Mouse (Mus musculus): ENCODE measurements at regions not wholly inside any gene's neighbourhood (a gene's known extent, or its start where the extent isn't known, plus 50 kb on each side); places are given as distances from the start of the nearest gene placed in this dataset.
A peak's percentile ranks its signal among the peaks of the same experiment; 100 is the strongest.

DNA sequence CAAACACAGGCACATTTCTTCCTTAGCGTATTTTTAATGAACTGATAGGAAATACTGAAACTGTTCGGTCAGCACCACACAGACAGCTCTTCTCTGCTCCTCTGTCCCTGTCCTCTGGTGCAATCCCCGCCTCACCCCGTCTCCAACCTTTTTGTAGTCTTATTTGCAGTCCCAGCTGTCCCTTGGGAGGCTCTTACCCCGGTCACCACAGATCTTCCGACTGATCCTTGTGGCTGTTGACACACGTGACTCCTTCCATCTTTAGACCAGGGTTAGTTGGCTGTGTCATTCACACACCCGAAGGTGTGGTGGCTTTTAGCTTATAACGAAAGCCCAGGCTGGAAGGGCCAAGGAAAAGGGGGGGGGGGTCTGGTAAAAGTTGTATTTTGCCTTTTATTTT, 56.4 kb downstream of the Cyp26a1 start:
- DNase-seq (ENCODE audit: low spot score in 2 of 2) = no peak

DNA sequence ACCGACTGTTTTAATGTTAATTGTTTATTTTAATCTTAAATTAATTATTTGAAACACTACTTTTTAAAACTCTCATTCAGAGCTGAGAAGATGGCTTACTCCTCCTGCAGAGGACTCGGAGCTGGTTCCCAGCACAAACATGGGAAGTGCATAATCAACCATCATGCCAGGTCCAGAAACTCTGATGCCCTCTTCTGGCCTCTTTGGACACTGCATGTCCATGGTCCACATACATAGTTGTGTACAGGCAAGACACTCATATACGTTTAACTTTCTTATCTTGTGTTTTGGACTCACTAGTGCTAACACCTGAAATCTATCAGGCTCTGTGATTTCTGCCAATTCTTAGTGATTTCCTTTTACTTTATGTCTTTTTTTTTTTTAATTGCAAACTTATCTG, 57.8 kb downstream of the Cyp26a1 start:
- no peak for DNase-seq (ENCODE audit: low spot score in 2 of 2)

DNA sequence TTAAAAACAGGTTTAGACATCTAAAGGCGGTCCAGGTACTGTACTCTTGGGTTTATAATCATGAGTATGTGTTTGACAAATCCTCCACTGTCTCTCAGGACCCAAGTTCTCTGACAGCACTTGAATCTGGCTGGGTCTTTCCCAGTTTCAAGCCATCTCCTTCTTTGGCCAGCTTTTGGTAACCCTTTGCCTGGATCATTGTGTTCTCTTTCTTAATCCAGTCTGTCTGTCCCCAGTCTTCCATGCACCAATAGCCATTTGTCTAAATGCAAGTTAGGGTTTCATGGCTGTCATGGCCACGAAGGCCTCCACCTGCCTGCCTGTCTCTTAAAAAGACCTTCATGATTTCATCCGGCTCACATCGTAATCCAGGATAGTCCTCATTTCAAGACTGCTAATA, 71.8 kb downstream of the Cyp26a1 start:
- DNase-seq (ENCODE audit: low spot score in 2 of 2) = no peak

DNA sequence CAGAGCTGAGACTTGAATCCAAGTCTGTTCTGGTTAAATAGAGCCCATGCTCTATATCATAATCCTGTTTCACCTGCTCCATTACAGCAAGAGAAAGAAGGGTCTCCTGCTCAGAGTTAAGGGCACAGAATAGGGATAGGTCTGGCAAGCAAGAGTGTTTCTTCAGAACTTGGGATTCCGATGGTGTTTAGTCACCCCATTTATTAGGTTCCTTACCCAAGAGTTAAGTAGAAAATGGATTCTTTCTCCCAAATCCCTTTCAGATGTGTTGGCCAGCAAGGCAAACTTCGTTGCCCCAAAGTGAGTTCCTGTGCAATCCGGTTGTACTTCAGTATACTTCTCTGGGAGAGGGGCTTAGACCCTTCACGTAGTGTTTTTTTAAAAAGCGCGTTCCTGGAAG, 74.4 kb downstream of the Cyp26a1 start:
- no peak for DNase-seq (ENCODE audit: low spot score in 2 of 2)

DNA sequence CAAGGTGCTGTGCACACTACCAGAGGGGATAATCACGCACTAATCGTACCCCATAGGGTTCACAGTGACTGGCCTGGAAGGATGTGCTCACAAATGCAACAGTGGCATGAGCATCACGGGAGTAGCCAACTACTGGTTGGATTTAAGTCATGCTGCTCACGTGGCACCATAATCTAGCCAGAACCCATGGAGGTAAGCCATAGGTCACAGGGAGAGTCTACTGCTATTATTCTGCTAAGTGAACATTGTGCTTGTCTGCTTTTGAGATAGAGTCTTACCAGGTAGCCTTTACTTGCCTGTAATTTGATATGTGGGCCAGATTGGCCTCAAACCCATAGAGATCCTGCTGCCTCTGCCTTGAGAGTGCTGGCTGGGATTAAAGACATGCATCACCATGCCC, 77.0 kb downstream of the Cyp26a1 start:
- DNase-seq (ENCODE audit: low spot score in 2 of 2) = no peak

DNA sequence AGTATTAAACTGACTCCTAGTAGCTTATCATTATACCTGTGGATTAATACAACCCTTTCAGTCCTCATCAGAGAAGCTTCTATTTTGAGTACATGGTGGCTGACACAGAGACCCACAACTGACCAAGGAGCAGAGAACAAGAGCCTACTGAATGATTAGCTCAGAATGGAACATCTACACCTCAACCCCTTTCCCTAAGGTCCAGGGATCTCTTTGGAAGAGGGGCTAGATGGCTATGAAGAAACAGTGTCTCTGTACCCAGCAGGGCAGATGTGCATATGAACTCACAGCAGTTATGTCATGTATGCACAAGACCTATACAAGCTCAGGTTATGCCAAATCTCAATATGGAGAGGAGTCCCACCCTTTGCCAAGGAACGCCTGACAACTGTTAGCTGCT, 77.4 kb downstream of the Cyp26a1 start:
- DNase-seq (ENCODE audit: low spot score in 2 of 2) = no peak

DNA sequence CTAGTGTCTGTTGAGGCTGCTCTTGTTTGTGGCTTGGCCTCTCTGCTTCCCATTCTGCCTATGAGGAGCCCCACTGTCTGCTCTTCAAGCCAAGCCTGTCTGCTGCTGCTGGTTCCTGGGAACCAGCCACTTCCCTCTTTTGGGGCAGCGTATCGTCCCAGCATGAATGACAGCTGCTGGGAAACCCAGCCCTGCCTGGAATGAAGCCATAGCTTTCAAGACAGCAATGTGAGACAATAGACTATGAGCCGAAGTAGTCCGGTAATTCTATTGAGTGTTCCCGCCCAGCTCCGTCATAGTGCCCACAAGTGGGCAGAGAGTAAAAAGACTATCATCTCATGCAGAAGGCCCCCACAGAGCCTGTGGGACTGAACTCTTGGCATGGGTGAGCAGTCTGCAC, 80.4 kb downstream of the Cyp26a1 start:
- DNase-seq (ENCODE audit: low spot score in 2 of 2) = no peak

DNA sequence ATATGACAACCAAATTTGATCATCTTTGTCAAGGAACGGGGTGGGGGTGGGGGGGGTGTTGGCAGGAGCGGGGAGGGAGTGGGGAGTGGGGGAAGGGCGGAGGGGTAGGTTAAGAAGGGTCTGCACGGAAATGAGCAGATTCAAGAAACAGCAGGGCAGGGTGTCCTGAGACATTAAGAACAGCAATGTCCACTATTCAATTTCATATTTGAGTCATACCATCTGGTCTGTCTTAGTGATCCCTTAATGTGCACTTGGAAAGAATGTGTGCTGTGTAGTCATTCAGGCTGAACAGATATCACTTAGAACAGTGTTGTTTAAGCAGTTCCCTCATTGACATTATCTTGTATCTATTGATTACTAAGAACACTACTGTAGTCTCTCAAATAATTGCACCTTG, 81.0 kb downstream of the Cyp26a1 start:
- DNase-seq (ENCODE audit: low spot score in 2 of 2) = no peak

DNA sequence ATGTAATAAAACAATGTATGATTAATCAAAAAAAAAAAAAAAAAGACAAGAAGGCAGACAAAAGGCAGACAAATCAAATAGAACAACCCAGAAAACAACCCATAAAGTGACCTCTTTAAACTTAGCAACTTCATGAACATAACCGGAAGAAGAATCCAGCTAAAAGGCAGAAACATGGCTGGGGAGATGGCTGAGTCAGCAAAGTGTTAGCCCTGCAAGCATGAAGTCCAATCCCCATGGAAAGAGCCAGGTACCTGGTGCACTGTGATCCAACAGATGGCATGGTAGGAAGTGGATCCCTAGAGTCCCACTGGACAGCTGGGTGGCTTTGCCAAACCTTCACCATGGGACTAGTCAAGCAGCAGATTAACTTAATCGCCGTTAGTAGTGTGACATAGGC, 90.9 kb downstream of the Cyp26a1 start:
- DNase-seq (ENCODE audit: low spot score in 2 of 2) = no peak

DNA sequence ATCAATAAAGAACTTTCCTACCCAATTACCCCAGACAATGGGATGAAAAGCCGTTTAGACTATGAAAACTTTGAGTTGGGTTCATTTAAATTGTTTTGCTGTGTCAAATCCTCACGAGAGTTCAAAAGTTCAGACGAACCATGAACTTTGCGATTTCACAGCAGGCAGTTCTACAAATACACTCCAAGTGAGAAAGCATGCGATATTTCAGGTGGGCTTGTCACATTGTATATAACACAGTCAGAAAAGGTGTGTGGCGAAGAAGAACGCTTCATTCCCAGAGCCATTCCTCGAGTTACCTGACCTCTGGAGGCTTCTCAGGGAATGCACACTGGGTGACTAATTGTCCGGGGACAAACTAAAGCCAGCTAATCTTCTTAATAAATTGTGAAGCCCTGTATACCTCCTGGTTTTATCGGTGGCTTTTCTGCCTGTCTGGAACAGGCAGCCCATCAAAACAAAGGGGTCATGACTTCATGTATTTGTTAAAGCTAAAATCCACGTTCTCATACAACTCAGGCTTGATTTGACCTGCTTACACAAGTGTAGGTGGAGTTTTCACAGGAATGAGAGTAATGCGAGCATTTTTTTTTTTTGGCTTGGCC, 92.1 kb downstream of the Cyp26a1 start:
- DNase-seq (ENCODE audit: low spot score in 2 of 2) = no peak

DNA sequence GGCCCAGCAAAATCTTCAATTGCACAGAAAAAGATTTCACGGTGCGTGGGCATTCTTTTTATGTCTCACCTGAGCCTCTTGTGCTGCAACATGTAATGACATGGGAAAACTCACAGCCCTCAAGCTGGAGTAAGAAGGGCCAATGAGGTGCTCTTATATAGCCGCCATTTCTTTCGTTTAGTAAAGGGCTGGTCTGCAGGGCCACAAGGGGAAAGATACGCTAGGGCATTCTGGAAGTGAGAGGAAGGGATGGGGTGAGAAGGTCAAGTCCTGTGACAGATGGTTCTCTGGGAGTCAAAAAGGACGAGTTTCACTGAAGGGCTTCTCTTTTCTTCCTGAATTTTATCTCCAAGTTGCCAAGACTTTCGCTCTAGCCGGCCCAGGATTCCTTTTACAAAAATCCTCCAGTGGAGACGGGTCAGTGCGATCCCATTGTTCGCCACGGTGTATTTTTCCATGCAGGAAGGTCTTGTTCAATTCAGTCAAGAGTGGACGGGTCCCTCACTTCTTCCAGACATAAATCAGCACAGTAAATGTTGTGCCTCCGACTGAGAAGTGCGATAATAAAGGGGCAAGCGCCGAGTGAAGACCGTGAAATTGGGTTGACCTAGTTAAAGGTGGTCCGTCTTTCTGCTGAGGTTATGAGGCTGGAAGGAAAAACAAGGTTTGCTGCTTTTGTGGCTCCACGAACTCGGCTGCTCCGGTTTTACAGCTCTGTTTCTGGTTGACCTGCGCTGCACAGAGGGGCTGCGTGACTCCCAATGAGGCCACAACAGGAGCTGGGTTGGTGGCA, 92.9 kb downstream of the Cyp26a1 start:
- DNase-seq (ENCODE audit: low spot score in 2 of 2) = no peak

DNA sequence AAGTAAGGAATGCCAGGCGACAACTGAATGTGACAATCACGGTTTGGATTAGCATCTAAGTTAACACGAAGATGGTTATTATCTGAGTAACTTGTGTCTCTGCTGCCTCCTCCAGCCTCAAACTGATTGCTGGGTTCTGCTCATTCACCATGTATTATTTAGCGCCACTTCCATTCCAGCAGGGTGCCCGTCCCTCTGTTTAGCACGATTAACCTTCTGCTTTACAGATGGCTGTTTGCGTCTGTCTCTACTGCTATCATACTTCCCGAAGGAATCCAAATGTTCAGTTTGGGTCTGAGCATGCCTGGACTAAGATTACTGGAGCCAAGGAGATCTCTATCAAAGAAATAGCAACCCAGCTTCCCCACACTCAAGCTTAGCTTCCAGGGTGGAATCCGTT, 95.6 kb downstream of the Cyp26a1 start:
- no peak for DNase-seq (ENCODE audit: low spot score in 2 of 2)

DNA sequence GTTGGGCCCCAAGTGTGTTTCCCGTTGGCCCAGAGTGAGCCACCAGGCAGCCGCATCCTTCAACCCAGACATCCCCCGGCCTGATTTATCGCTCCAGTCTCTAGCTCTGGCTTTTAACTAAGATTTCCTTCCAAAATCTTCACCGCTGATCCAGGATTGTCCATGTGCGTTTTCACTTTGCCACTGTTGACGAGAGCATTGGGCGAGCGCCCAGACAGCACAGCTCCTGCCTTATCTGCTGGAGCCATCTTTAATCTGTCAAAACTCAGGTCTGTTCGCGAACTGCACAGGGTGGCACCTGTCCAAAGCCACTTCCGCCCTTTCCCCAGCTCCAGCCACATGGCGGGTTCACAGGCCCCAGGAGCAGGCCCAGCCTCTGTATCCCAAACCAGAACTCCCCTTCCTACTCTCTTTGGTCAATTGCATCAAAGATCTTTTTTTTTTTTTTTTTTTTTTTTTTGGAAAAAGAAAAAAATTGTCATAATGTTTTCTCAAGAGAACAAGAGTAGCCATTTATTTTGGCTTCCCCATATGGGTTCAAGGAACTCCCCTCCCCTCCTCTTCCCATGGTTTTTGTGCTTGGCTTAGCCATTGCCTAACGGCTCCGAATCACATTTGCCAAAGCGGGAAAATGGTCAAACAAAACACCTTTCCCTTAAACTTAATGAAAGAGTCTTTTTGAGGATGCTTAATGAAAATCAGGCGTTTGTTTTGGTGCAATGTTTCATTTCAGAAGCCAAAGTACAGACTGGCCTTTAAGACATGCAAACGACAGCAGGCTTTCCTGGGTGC, 98.2 kb downstream of the Cyp26a1 start:
- peak; percentile 26 to 63 for DNase-seq (ENCODE audit: low spot score in 2 of 2)

DNA sequence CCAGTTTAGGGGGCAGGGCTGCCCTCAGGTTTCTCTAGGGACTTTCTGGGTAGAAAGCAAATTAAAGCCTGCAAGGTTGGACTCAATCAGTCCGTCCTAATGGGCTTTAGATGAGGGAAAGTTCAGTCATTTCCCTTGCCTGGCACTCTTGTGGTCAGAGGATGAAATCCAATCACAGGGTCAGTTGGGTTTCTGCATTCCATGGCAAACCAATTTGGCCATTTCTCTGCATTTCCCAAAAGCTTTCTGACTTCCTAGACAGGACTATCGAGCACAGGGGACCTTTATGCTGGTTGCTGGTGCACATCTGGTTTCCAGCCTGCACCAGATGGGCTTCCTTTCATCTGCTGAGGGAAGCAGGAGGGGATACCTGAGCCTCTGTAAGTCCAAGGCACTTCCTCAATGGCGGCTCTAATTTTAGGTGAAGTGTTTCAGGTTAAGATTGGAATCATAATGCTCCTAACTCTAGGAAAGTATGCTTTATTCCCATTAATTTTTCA, 102.6 kb downstream of the Cyp26a1 start:
- no peak for DNase-seq (ENCODE audit: low spot score in 2 of 2)

DNA sequence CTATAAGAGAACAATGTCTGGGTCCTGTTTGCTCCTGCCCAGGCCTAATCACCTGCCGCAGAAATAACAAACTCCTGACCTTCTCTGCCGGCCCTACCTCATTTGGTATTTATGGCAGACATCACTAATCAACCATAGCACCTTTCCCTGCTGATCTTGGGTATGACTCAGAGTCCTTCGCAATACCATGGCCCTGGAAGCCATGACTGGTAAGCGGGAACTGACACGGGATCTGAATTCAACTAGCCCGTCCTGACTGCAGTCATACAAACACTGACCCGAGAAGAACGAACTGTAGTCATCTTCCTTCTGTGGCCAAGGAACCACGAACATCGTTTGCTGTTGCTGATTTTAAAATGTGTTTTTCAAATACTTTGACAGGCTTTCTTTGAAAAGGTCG, 112.1 kb downstream of the Cyp26a1 start:
- DNase-seq (ENCODE audit: low spot score in 2 of 2) = no peak

DNA sequence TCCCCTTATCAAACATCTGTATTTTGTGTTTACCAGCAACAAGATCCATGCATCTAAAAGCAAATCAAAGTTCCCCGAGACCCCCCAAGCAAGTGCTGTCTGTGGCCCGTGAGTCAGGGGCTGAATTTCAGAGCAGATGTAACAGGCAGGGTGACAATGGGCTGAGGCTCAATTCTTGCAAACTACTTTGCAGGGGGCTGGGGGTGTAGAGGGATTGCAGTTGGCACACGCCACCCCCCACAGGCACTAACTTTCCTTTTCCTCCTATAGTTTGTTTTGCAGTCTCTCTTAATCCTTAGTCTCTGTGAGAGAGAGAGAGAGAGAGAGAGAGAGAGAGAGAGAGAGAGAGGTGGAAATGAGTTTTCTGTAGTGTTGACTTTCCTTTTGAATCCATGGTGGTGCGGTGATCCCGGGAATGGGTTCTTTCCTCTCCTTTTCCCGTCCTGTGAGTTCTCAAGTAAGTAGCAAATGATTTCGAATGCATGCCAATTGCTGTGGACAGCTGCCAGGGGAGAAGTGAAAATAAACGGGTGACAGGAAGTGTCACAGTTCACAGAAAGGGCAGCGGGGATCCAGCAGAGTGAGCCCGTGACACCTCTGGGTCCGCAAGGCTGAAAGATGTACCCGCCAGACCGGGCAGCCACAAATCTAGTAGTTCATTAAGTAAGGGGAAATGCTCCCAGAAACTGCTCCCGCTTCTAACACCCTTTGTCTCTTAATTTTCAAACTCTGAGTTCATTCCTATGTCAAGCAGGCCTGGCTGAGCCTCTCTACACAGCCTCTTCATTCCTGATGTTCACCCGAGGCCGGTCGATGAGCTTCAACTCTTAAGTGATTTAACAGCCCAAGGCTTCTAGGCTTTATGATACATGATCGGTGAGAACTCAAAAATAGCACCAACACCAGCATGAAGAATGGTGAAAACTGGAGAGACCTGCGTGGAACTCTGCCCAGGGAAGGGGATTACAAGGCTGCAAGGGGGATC, 116.8 kb downstream of the Cyp26a1 start:
- DNase-seq (ENCODE audit: low spot score in 2 of 2) = peak; percentile 39 to 51

DNA sequence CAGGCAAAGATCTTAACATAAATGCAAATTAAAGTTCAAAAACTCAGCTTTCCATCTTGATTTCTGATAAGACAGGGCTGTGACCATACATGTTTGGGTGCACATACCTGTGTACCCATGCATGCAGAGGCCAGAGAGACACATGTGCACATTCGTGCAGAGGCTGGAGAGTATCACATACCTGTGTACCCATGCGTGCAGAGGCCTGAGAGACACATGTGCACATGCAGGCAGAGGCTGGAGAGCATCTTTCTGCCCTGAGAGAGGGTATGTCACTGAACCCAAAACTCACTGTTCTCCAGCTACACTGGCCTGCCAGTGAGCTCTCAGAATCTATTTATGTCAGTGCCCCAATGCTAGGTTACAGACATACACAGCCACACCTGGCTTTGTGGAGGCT, 118.0 kb downstream of the Cyp26a1 start:
- DNase-seq (ENCODE audit: low spot score in 2 of 2) = no peak

DNA sequence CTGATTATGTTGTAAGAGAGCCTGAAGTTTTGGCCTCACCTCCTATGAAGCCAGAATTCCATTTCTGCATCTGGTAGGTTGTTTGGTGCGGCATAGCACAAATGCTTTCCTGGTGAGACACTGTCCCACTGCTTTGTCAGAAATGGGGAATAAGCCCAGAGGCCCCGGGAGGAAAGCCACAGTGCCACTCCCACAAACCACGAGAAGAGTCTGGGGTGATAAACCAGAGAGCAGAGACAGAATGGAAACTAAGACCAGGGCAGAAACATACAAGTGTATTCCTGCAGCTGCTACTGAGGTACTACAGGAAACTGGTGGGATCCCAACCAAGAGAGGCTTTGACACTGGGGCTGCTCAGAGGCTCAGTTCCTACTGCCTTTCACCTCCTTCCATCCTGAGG, 123.6 kb downstream of the Cyp26a1 start:
- DNase-seq (ENCODE audit: low spot score in 2 of 2) = no peak

DNA sequence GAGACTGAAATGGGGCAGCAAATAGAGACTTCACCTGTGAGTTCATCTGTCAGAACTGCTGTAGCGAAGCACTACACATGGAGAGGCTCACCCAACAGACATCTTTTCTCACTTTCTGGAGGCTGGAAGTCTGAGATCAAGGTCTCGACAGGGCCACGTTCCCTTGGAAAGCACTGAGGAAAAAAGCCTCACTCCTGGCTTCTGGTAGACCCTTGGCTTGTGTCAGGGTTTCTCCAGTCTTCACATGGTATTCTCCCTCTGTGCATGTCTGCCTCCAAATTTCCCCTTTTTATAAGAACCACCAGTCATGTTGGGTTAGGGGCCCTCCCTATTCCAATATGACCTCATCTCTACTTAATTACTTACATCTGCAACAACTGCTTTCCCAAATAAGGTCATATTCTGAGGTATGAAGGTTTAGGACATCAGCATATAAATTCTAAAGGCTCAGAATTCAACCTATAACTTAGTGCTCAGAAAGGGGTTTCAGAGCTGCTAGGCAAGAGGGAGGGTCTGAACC, 124.1 kb downstream of the Cyp26a1 start:
- DNase-seq (ENCODE audit: low spot score in 2 of 2) = peak in 1 of 2 experiments; percentile 14

DNA sequence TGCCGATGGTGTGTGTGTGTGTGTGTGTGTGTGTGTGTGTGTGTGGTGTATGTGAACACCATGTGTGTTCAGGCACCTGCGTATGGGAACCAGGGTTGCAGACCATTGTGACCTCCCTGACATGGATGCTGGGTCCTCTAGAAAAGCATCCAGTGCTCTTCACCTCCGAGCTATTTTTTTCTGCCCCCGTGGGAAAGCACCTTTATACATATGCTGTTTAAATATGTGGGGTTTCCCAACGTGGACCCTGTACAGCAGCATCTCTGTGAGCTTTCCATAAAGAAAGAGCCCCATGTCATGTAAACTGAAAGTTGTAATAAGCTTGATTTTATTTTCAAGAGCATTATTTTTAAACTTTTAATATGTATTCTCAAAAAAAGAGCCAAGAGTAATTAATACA, 126.6 kb downstream of the Cyp26a1 start:
- no peak for DNase-seq (ENCODE audit: low spot score in 2 of 2)

DNA sequence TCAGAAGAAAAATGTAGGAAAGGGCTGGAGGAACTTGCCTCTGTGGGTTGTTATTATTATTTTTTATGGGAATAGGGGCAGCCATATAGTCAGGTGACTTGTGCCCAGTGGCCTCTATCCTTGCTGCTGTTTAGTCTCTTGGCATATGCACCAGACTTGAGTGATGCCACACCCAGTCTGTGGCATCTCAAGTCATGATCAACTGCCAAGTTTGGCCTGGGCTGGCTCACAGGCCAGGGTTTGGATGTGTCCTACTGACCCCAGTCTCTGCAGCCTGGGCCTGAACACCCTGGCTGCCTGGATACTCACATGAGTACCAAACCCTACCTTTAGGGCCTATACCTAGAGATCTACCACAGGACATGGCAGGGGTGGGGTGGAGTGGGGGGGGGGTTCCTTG, 133.8 kb downstream of the Cyp26a1 start:
- no peak for DNase-seq (ENCODE audit: low spot score in 2 of 2)

Measured in heart, adult 9 months (tissue).